Mouse (Mus musculus) layer of hippocampus, adult 6 months (tissue): ENCODE measurements around the gene Mlycd. TPM values are rescaled to one million over a fixed set of nuclear protein-coding genes. Genes with fewer than 3 reads are reported as not detected.

Source experiments
- long read RNA-seq, 2 experiments: library from polyadenylated mRNA; unstranded; transcript quantifications; one replicate each; pipeline ENCODE4 v2.0.0; 2019 to 2020
- polyA plus RNA-seq: library from polyadenylated mRNA; unstranded; fragments of <200 nt; fragmentation: Nextera tagmentation; gene quantifications from 2 replicates; pipeline ENCODE4 v1.2.3, GENCODE M21; 2021

Mlycd gene
- 18.0 and 25.3 TPM in 2 replicates for polyA plus RNA-seq
- long read RNA-seq, experiment 1, transcript Mlycd-201 (5 exons, 2,128 nt) = major isoform, 56 of 73 reads
- long read RNA-seq, experiment 1, partial matches to known transcripts = 13 of 73 reads
- long read RNA-seq, experiment 1, other reads (novel, unspliced or antisense) = 4 of 73 reads
- long read RNA-seq, experiment 2, transcript Mlycd-201 (5 exons, 2,128 nt) = major isoform, 277 of 303 reads
- long read RNA-seq, experiment 2, partial matches to known transcripts = 1 of 303 reads
- long read RNA-seq, experiment 2, other reads (novel, unspliced or antisense) = 24 of 303 reads

DNA sequence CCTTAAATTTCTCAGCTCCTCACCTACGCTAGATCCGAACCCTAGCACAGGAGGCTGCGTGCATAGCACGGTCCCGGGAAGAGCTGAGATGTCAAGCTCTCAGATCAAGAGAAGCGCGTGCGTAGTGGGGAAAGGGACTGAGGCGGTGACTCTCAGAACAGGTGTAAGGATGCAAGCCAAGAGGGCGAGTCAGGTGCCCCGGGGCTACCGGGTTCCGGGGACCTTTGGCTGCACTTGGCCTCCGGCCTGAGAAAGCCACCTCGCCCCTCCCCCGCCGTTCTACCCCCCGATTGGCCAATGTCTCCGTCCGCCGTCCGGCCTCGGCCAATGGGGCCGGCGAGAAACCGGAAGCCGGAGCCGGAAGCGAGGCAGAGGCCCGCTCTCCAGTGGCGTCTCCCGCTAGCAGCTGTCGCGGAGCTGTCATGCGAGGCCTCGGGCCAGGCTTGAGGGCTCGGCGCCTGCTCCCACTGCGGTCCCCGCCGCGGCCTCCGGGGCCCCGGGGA is at the start of gene Mlycd:
TSS of gene Mlycd (plus strand) at position 355 of the 503 bp plus-strand sequence.

GRCm38 (mm10) chr8:119433582-119434174 is 39.0 kb downstream of the Mlycd start, which contains the start of gene Osgin1:
Osgin1 (plus strand) TSS chr8:119434124.

DNA sequence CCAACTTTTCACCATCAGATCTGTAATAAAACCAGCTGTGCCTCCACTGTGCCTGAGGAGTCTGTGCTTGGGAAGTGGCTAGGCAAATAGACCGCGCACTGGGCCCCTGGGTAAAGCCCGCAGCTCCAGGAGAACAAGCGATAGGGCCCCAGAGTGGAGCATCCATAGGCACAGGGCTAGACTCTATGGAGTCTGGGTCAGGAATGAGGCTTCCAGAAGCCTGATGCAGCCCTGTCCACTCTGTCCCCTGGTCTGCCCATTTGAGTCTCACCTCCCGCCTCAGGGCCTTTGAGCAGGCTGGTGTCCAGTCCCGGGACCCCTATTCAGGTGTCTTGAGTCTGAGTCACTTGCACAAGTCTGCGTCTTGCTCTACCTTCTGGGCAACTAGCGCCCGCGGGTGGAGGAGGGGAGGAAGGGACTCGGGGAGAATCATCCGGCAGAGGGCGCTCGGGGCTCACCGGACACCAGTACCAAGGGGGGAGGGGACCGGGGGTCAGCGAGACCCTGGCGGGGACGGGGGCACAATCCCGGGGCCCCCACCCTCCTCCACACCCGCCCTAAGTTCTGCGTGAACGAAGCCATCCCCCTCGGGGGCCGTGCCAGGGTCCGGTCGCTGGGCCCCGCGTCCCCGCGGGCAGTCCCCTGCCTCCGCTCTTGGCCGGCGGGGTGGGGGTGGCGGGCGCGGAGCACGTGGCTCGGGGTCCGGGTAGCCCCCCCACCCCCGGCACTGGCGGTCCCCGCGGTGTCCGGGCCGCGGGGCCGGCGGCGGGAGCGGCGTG is 51.7 kb downstream of the Mlycd start, which contains the start of gene Necab2:
TSS of gene Necab2 (plus strand) at position 509 of the 779 bp plus-strand sequence.

Other genes starting within 250 kb of the Mlycd start
- 795 and 801 TPM in 2 replicates for gene Hsbp1, start 50.4 kb upstream of the Mlycd start, polyA plus RNA-seq
- gene Osgin1, start 39.2 kb downstream of the Mlycd start, polyA plus RNA-seq = 0.63 and 0.73 TPM in 2 replicates
- gene Necab2, start 51.8 kb downstream of the Mlycd start, polyA plus RNA-seq = 60.4 and 76.7 TPM in 2 replicates
- gene Slc38a8, start 106.8 kb downstream of the Mlycd start, polyA plus RNA-seq = not detected in 2 replicates
- gene Mbtps1, start 163.9 kb downstream of the Mlycd start, polyA plus RNA-seq = 15.0 and 16.7 TPM in 2 replicates
- 39.3 and 40.8 TPM in 2 replicates for gene Hsdl1, start 180.3 kb downstream of the Mlycd start, polyA plus RNA-seq
- gene Dnaaf1, start 180.4 kb downstream of the Mlycd start, polyA plus RNA-seq = 0.79 and 0.95 TPM in 2 replicates
- gene Taf1c, start 210.3 kb downstream of the Mlycd start, polyA plus RNA-seq = 3.2 and 3.5 TPM in 2 replicates
- gene Adad2, start 217.9 kb downstream of the Mlycd start, polyA plus RNA-seq = 0.08 TPM in 1 of 2 replicates, not detected in the other
- gene Kcng4, start 240.8 kb downstream of the Mlycd start, polyA plus RNA-seq = 4.7 TPM in 2 replicates